Mouse (Mus musculus) central nervous system, embryonic 11.5 days (tissue): ENCODE measurements around the gene Dlg1. TPM values are rescaled to one million over a fixed set of nuclear protein-coding genes. Genes with fewer than 3 reads are reported as not detected.

Experiments used
- polyA plus RNA-seq: library from polyadenylated mRNA; depleted of rRNA; stranded (reverse); fragments of >200 nt; gene quantifications from 2 replicates; pipeline ENCODE4 v1.2.3, GENCODE M21; 2012; rRNA removed

The Dlg1 gene
- polyA plus RNA-seq, result 44.2 and 55.3 TPM in 2 replicates

GRCm38 (mm10) chr16:31663379-31664286 is at the start of gene Dlg1:
Gene Dlg1, plus strand, starts transcription at chr16:31663443.

GRCm38 (mm10) chr16:31878573-31879257 is 215.5 kb downstream of the Dlg1 start, which contains the start of gene Meltf:
Gene Meltf, plus strand, starts transcription at chr16:31878810.

Other genes with a start within 250 kb of the Dlg1 start
- gene Bdh1, start 241.2 kb upstream of the Dlg1 start, polyA plus RNA-seq, result 35.2 and 53.1 TPM in 2 replicates
- 0.10 and 0.19 TPM in 2 replicates for gene Meltf, start 215.4 kb downstream of the Dlg1 start, polyA plus RNA-seq